Mouse (Mus musculus) liver, adult 2 months (tissue): ENCODE results near the gene Adamtsl3. TPM values are rescaled to one million over a fixed set of nuclear protein-coding genes. Genes with fewer than 3 reads are reported as not detected.
"Not testable (repeated sequence)": the region's sequence is repeated elsewhere in the genome, so short reads cannot be mapped to it uniquely, and the experiment has no call there.

ENCODE experiments used
- DNase-seq: peaks from one replicate; pipeline ENCODE4 v3.0.0-alpha.2; 2011; ENCODE audit warnings: low read depth, low spot score; ENCODE audit errors: extremely low read depth
- H3K27ac ChIP-seq: fragments of 200-500 bp; replicated peaks from 2 replicates; pipeline ENCODE4 v1.5.1; 2012; ENCODE audit warnings: low read depth, mild to moderate bottlenecking, control low read depth, inconsistent platforms, low read length; ENCODE audit not compliant: insufficient read depth
- H3K27me3 ChIP-seq: fragments of 200-500 bp; 2 replicates; pipeline ENCODE4 v1.6.1; 2012; ENCODE audit warnings: mild to moderate bottlenecking, moderate library complexity, low read length, inconsistent platforms; ENCODE audit not compliant: control insufficient read depth, insufficient read depth
- H3K36me3 ChIP-seq: fragments of 200-500 bp; 2 replicates; pipeline ENCODE4 v1.6.1; 2012; ENCODE audit warnings: low read length, inconsistent platforms; ENCODE audit not compliant: control insufficient read depth, insufficient read depth
- H3K4me1 ChIP-seq: fragments of 200-500 bp; 2 replicates; pipeline ENCODE4 v1.6.1; 2011; ENCODE audit warnings: low read length; ENCODE audit not compliant: control insufficient read depth, insufficient read depth
- H3K4me3 ChIP-seq: fragments of 200-500 bp; 2 replicates; pipeline ENCODE4 v1.5.1; 2011; ENCODE audit warnings: low read depth, mild to moderate bottlenecking, control low read depth, low read length, moderate library complexity; ENCODE audit not compliant: insufficient read depth
- H3K79me2 ChIP-seq: fragments of 200-500 bp; 2 replicates; pipeline ENCODE4 v1.6.1; 2012; ENCODE audit warnings: inconsistent platforms, mild to moderate bottlenecking, low read length, moderate library complexity; ENCODE audit not compliant: control insufficient read depth, insufficient read depth
- H3K9ac ChIP-seq: fragments of 200-500 bp; 2 replicates; pipeline ENCODE4 v1.6.1; 2012; ENCODE audit warnings: low read depth, mild to moderate bottlenecking, control low read depth, inconsistent platforms, low read length
- CTCF ChIP-seq: fragments of 200-500 bp; IDR thresholded peaks from 2 replicates; pipeline ENCODE4 v1.5.1; 2011; ENCODE audit warnings: low read depth, low read length, control low read depth
- POLR2A ChIP-seq: fragments of 200-500 bp; IDR thresholded peaks from 2 replicates; pipeline ENCODE4 v1.6.1; 2011; ENCODE audit warnings: low read length, control low read depth; ENCODE audit not compliant: insufficient read depth; ENCODE audit errors: extremely low read depth
- WGBS: fragments of 180-500 bp; shearing (Covaris S2); methylation state at CpG from one replicate; pipeline ENCODE4 v1.1.7; 2018; 5-methylcytosine and 5-hydroxymethylcytosine counted together
- polyA plus RNA-seq: library from polyadenylated mRNA; depleted of rRNA; stranded (reverse); fragments of >200 nt; gene quantifications from 2 replicates; pipeline ENCODE4 v1.2.3, GENCODE M21; 2012
- total RNA-seq: library from RNA; depleted of rRNA; stranded (reverse); fragments of >200 nt; gene quantifications from 2 replicates; pipeline ENCODE4 v1.2.3, GENCODE M21; 2014

Gene Adamtsl3
- total and polyA plus RNA-seq, 2 experiments = 0.09 to 0.11 TPM

GRCm38 (mm10) chr7:82405466-82406045, 70.1 kb downstream of the Adamtsl3 start:
- no peak for TF ChIP-seq POLR2A

GRCm38 (mm10) chr7:82410966-82411365, 75.5 kb downstream of the Adamtsl3 start:
- no peak for DNase-seq
- no peaks in the 10 kb centered on the region for H3K79me2 ChIP-seq
- no peak for TF ChIP-seq CTCF
- TF ChIP-seq POLR2A = no peak
- H3K9ac ChIP-seq = no peak overlapping the region
- no peak overlapping the region for H3K27ac ChIP-seq
- 76% methylated on average over 4 of the region's 4 CpGs for WGBS
- no peaks in the 10 kb centered on the region for H3K36me3 ChIP-seq
- no peaks in the 10 kb centered on the region for H3K4me1 ChIP-seq
- H3K27me3 ChIP-seq = no peaks in the 10 kb centered on the region
- no peak overlapping the region for H3K4me3 ChIP-seq

More at GRCm38 (mm10) chr7:82405466-82406045, 70.1 kb downstream of the Adamtsl3 start:
- no peaks in the 10 kb centered on the region for H3K4me1 ChIP-seq
- no peak overlapping the region for H3K27ac ChIP-seq
- WGBS = 77% methylated on average over 9 of the region's 9 CpGs
- no peak for DNase-seq
- no peaks in the 10 kb centered on the region for H3K79me2 ChIP-seq
- no peak overlapping the region for H3K4me3 ChIP-seq
- H3K36me3 ChIP-seq = no peaks in the 10 kb centered on the region
- no peak overlapping the region for H3K9ac ChIP-seq
- H3K27me3 ChIP-seq = no peaks in the 10 kb centered on the region

GRCm38 (mm10) chr7:82416653-82417052, 81.2 kb downstream of the Adamtsl3 start:
- WGBS = 82% methylated on average over 6 of the region's 6 CpGs
- Histone ChIP-seq H3K4me3 (no peak overlapping the region), H3K27me3 (no peaks in the 10 kb centered on the region), H3K4me1 (no peaks in the 10 kb centered on the region), H3K36me3 (no peaks in the 10 kb centered on the region), H3K9ac (no peak overlapping the region), H3K27ac (no peak overlapping the region), H3K79me2 (no peaks in the 10 kb centered on the region)
- no peak for TF ChIP-seq CTCF
- TF ChIP-seq POLR2A = no peak
- no peak for DNase-seq

GRCm38 (mm10) chr7:82417053-82417452, 81.6 kb downstream of the Adamtsl3 start:
- H3K4me1 ChIP-seq = no peaks in the 10 kb centered on the region
- H3K27ac ChIP-seq = no peak overlapping the region
- no peaks in the 10 kb centered on the region for H3K79me2 ChIP-seq
- no peak overlapping the region for H3K4me3 ChIP-seq
- no peak for DNase-seq
- TF ChIP-seq CTCF = no peak
- no peak for TF ChIP-seq POLR2A
- H3K27me3 ChIP-seq = no peaks in the 10 kb centered on the region
- H3K9ac ChIP-seq = no peak overlapping the region
- WGBS = 86% methylated on average over 4 of the region's 4 CpGs
- no peaks in the 10 kb centered on the region for H3K36me3 ChIP-seq

GRCm38 (mm10) chr7:82420329-82421052, 85.0 kb downstream of the Adamtsl3 start:
- not testable (repeated sequence) for H3K27ac ChIP-seq, H3K79me2 ChIP-seq, H3K4me1 ChIP-seq, DNase-seq, H3K27me3 ChIP-seq, H3K4me3 ChIP-seq, H3K36me3 ChIP-seq, H3K9ac ChIP-seq
- 65% methylated on average over 6 of the region's 6 CpGs for WGBS

- DNase-seq = no peak
- WGBS = 40% methylated on average over 3 of the region's 3 CpGs
- Histone ChIP-seq H3K4me1 (no peaks in the 10 kb centered on the region), H3K79me2 (no peaks in the 10 kb centered on the region), H3K27ac (no peak overlapping the region), H3K27me3 (no peaks in the 10 kb centered on the region), H3K4me3 (no peak overlapping the region), H3K36me3 (no peaks in the 10 kb centered on the region), H3K9ac (no peak overlapping the region)
- TF ChIP-seq CTCF (no peak), POLR2A (no peak)
Measured at GRCm38 (mm10) chr7:82422561-82422960, 87.1 kb downstream of the Adamtsl3 start.
